Mouse (Mus musculus): ENCODE measurements around the gene Sbno2.
A peak's percentile ranks its signal among the peaks of the same experiment; 100 is the strongest.

- TF ChIP-seq MAX (IDR thresholded peaks at IDR 0.05): peak; percentile 93
- TF ChIP-seq CTCF (IDR thresholded peaks at IDR 0.05; ENCODE audit: control insufficient read depth, insufficient read depth, insufficient read length): no peak
Observed at GRCm38 (mm10) chr10:80053259-80053780, 52.1 kb downstream of the Sbno2 start.
